Mouse (Mus musculus): ENCODE measurements at regions not wholly inside any gene's neighbourhood (a gene's known extent, or its start where the extent isn't known, plus 50 kb on each side); places are given as distances from the start of the nearest gene placed in this dataset.

- Histone ChIP-seq H3K79me2 (ENCODE audit: control insufficient read depth, insufficient read depth, low read length, poor library complexity) (no peaks in the 10 kb centered on the region), H3K36me3 (ENCODE audit: control insufficient read depth in 1 of 2, insufficient read depth in 2 of 2, low read length in 2 of 2) (no peaks in the 10 kb centered on the region), H3K27ac (ENCODE audit: control insufficient read depth, low read depth, low read length) (no peak overlapping the region), H3K27me3 (ENCODE audit: control insufficient read depth in 1 of 2, insufficient read depth in 2 of 2, low read length in 2 of 2) (no peaks in the 10 kb centered on the region), H3K9me3 (replicated peaks; ENCODE audit: insufficient read depth, low read length) (no peaks in the 10 kb centered on the region), H3K4me1 (ENCODE audit: control insufficient read depth in 1 of 2, insufficient read depth in 2 of 2, low read length in 2 of 2) (no peaks in the 10 kb centered on the region), H3K4me3 (ENCODE audit: control insufficient read depth in 1 of 2, insufficient read depth in 1 of 2, low read depth in 2 of 2, low read length in 2 of 2) (no peak overlapping the region), H3K9ac (ENCODE audit: control insufficient read depth, low read depth, low read length, poor library complexity, severe bottlenecking) (no peak overlapping the region)
- TF ChIP-seq NRF1 (IDR thresholded peaks at IDR 0.05; ENCODE audit: insufficient read depth, low read depth, low read length, poor library complexity, severe bottlenecking) (no peak), ETS1 (IDR thresholded peaks at IDR 0.05; ENCODE audit: low read depth, low read length) (no peak), ZNF384 (IDR thresholded peaks at IDR 0.05; ENCODE audit: low read depth, low read length) (no peak), POLR2AphosphoS2 (IDR thresholded peaks at IDR 0.05; ENCODE audit: low read length) (no peak), MAX (IDR thresholded peaks at IDR 0.05; ENCODE audit: low read length) (no peak)
- DNase-seq (ENCODE audit: low read depth, low spot score) = no peak
Measured at GRCm38 (mm10) chr13:28651810-28652209, 301.7 kb downstream of the Sox4 start.

GRCm38 (mm10) chr13:28645881-28646280 lies 307.6 kb downstream of the Sox4 start:
- no peak for DNase-seq (ENCODE audit: low read depth, low spot score)
- no peak overlapping the region for H3K9ac ChIP-seq (ENCODE audit: control insufficient read depth, low read depth, low read length, poor library complexity, severe bottlenecking)
- H3K9me3 ChIP-seq (replicated peaks; ENCODE audit: insufficient read depth, low read length) = no peaks in the 10 kb centered on the region
- no peaks in the 10 kb centered on the region for H3K4me1 ChIP-seq (ENCODE audit: control insufficient read depth in 1 of 2, insufficient read depth in 2 of 2, low read length in 2 of 2)
- H3K36me3 ChIP-seq (ENCODE audit: control insufficient read depth in 1 of 2, insufficient read depth in 2 of 2, low read length in 2 of 2) = no peaks in the 10 kb centered on the region
- no peak for TF ChIP-seq CTCF (IDR thresholded peaks at IDR 0.05 in 2 of 3, conservative IDR thresholded peaks at IDR 0.05 in 1 of 3; ENCODE audit: control insufficient read depth in 1 of 3, insufficient read depth in 1 of 3, low read depth in 2 of 3, low read length in 3 of 3, poor library complexity in 1 of 3, severe bottlenecking in 1 of 3)
- no peak for TF ChIP-seq MAZ (IDR thresholded peaks at IDR 0.05; ENCODE audit: low read depth, low read length)
- no peak for TF ChIP-seq E2F4 (IDR thresholded peaks at IDR 0.05; ENCODE audit: borderline replicate concordance, low read depth, low read length)
- TF ChIP-seq SMC3 (IDR thresholded peaks at IDR 0.05; ENCODE audit: low read depth, low read length) = no peak
- TF ChIP-seq TBP (IDR thresholded peaks at IDR 0.05; ENCODE audit: low read depth, low read length) = no peak
- TF ChIP-seq TCF12 (IDR thresholded peaks at IDR 0.05; ENCODE audit: low read depth, low read length) = no peak
- no peak for TF ChIP-seq ETS1 (IDR thresholded peaks at IDR 0.05; ENCODE audit: low read depth, low read length)
- TF ChIP-seq ZNF384 (IDR thresholded peaks at IDR 0.05; ENCODE audit: low read depth, low read length) = no peak
- TF ChIP-seq MXI1 (IDR thresholded peaks at IDR 0.05; ENCODE audit: low read depth, low read length) = no peak
- no peak for TF ChIP-seq ZC3H11A (IDR thresholded peaks at IDR 0.05; ENCODE audit: low read depth, low read length)
- no peak overlapping the region for H3K27ac ChIP-seq (ENCODE audit: control insufficient read depth, low read depth, low read length)
- no peaks in the 10 kb centered on the region for H3K79me2 ChIP-seq (ENCODE audit: control insufficient read depth, insufficient read depth, low read length, poor library complexity)
- no peak overlapping the region for H3K4me3 ChIP-seq (ENCODE audit: control insufficient read depth in 1 of 2, insufficient read depth in 1 of 2, low read depth in 2 of 2, low read length in 2 of 2)
- no peaks in the 10 kb centered on the region for H3K27me3 ChIP-seq (ENCODE audit: control insufficient read depth in 1 of 2, insufficient read depth in 2 of 2, low read length in 2 of 2)

- H3K27ac ChIP-seq (ENCODE audit: control insufficient read depth, low read depth, low read length) = no peak overlapping the region
- DNase-seq (ENCODE audit: low read depth, low spot score) = no peak
- no peaks in the 10 kb centered on the region for H3K4me1 ChIP-seq (ENCODE audit: control insufficient read depth in 1 of 2, insufficient read depth in 2 of 2, low read length in 2 of 2)
- H3K4me3 ChIP-seq (ENCODE audit: control insufficient read depth in 1 of 2, insufficient read depth in 1 of 2, low read depth in 2 of 2, low read length in 2 of 2) = no peak overlapping the region
- H3K36me3 ChIP-seq (ENCODE audit: control insufficient read depth in 1 of 2, insufficient read depth in 2 of 2, low read length in 2 of 2) = no peaks in the 10 kb centered on the region
- no peaks in the 10 kb centered on the region for H3K79me2 ChIP-seq (ENCODE audit: control insufficient read depth, insufficient read depth, low read length, poor library complexity)
- no peak overlapping the region for H3K9ac ChIP-seq (ENCODE audit: control insufficient read depth, low read depth, low read length, poor library complexity, severe bottlenecking)
- no peaks in the 10 kb centered on the region for H3K27me3 ChIP-seq (ENCODE audit: control insufficient read depth in 1 of 2, insufficient read depth in 2 of 2, low read length in 2 of 2)
- no peaks in the 10 kb centered on the region for H3K9me3 ChIP-seq (replicated peaks; ENCODE audit: insufficient read depth, low read length)
- TF ChIP-seq NELFE (IDR thresholded peaks at IDR 0.05; ENCODE audit: low read depth, low read length) (no peak), UBTF (IDR thresholded peaks at IDR 0.05; ENCODE audit: borderline replicate concordance, insufficient read depth, low read depth, low read length) (no peak), SIN3A (IDR thresholded peaks at IDR 0.05; ENCODE audit: low read length) (no peak), USF2 (IDR thresholded peaks at IDR 0.05; ENCODE audit: borderline replicate concordance in 1 of 2, insufficient read depth in 1 of 2, low read depth in 1 of 2, low read length in 2 of 2) (no peak), ZNF384 (IDR thresholded peaks at IDR 0.05; ENCODE audit: low read depth, low read length) (no peak), TCF12 (IDR thresholded peaks at IDR 0.05; ENCODE audit: low read depth, low read length) (no peak), TAL1 (IDR thresholded peaks at IDR 0.05; ENCODE audit: low read length) (no peak), GABPA (IDR thresholded peaks at IDR 0.05; ENCODE audit: low read depth, low read length) (no peak), POLR2A (IDR thresholded peaks at IDR 0.05; ENCODE audit: control insufficient read depth in 1 of 2, insufficient read depth in 1 of 2, low read depth in 1 of 2, low read length in 2 of 2, poor library complexity in 1 of 2) (no peak), MYB (IDR thresholded peaks at IDR 0.05; ENCODE audit: low read depth, low read length) (no peak), CHD2 (IDR thresholded peaks at IDR 0.05; ENCODE audit: low read length) (no peak), ETS1 (IDR thresholded peaks at IDR 0.05; ENCODE audit: low read depth, low read length) (no peak), ZKSCAN1 (IDR thresholded peaks at IDR 0.05; ENCODE audit: low read depth, low read length) (no peak), ZC3H11A (IDR thresholded peaks at IDR 0.05; ENCODE audit: low read depth, low read length) (no peak)
Measured at GRCm38 (mm10) chr13:28644846-28645574, 308.5 kb downstream of the Sox4 start.

Data from MEL (cell line).